Mouse (Mus musculus) olfactory bulb, adult 2 months (tissue): ENCODE results near the gene Kmt2a. TPM values are rescaled to one million over a fixed set of nuclear protein-coding genes. Genes with fewer than 3 reads are reported as not detected.
A peak's percentile ranks its signal among the peaks of the same experiment; 100 is the strongest.

Experiments used
- H3K27ac ChIP-seq: fragments of 200-500 bp; 2 replicates; pipeline ENCODE4 v1.5.1; 2012; ENCODE audit warnings: low read depth, low read length; ENCODE audit not compliant: insufficient read depth
- H3K4me1 ChIP-seq: fragments of 200-500 bp; 2 replicates; pipeline ENCODE4 v1.6.1; 2012; ENCODE audit warnings: low read length; ENCODE audit not compliant: control insufficient read depth, insufficient read depth
- H3K4me3 ChIP-seq: fragments of 200-500 bp; 2 replicates; pipeline ENCODE4 v1.5.1; 2012; ENCODE audit warnings: mild to moderate bottlenecking, low read depth, low read length, moderate library complexity; ENCODE audit not compliant: insufficient read depth
- CTCF ChIP-seq: fragments of 200-500 bp; IDR thresholded peaks from 2 replicates; pipeline ENCODE4 v1.5.1; 2012; ENCODE audit warnings: low read depth, mild to moderate bottlenecking, low read length, moderate library complexity; ENCODE audit not compliant: insufficient read depth
- POLR2A ChIP-seq: fragments of 200-500 bp; IDR thresholded peaks from 2 replicates; pipeline ENCODE4 v1.6.1; 2012; ENCODE audit warnings: mild to moderate bottlenecking, low read depth, low read length, moderate library complexity; ENCODE audit not compliant: insufficient read depth
- WGBS: fragments of 180-500 bp; shearing (Covaris S2); methylation state at CpG from one replicate; pipeline ENCODE4 v1.1.7; 2018; 5-methylcytosine and 5-hydroxymethylcytosine counted together
- polyA plus RNA-seq: library from polyadenylated mRNA; stranded (reverse); fragments of >200 nt; gene quantifications from 2 replicates; pipeline ENCODE4 v1.2.4, GENCODE M21; 2012; ENCODE audit warnings: low replicate concordance; ENCODE audit not compliant: missing spikeins, insufficient read depth, insufficient read length

The Kmt2a gene
- polyA plus RNA-seq, result 83.9 and 320 TPM in 2 replicates

GRCm38 (mm10) chr9:44881221-44881871 lies at the start of gene Kmt2a:
Gene Kmt2a (minus strand): TSS chr9:44881296.
- Histone ChIP-seq H3K4me1 (peaks cover 13% of the 10 kb centered on the region), H3K27ac (peak within 1 kb of the TSS; percentile 93), H3K4me3 (peak within 1 kb of the TSS; percentile 94)
- TF ChIP-seq POLR2A (peak; percentile 63), CTCF (no peak)
- under 1% methylated on average over 69 of the region's 71 CpGs for WGBS

- Histone ChIP-seq H3K4me3 (no peak overlapping the region), H3K27ac (no peak overlapping the region; the same call in 1 of the 2 replicates), H3K4me1 (no peaks in the 10 kb centered on the region)
- TF ChIP-seq POLR2A, result no peak
- no peak for TF ChIP-seq CTCF
- 61% methylated on average over 2 of the region's 2 CpGs for WGBS
Observed at GRCm38 (mm10) chr9:44921543-44921942, 40.4 kb upstream of the Kmt2a start.

GRCm38 (mm10) chr9:44921123-44921468 lies 40.0 kb upstream of the Kmt2a start:
- no peak for TF ChIP-seq POLR2A
- no peak for TF ChIP-seq CTCF
- Histone ChIP-seq H3K27ac (peak overlapping the region; percentile 99), H3K4me3 (peak overlapping the region; percentile 29), H3K4me1 (no peaks in the 10 kb centered on the region)
- 0% methylated on average over 8 of the region's 8 CpGs for WGBS

GRCm38 (mm10) chr9:44920374-44921122 lies 39.5 kb upstream of the Kmt2a start, which contains the start of gene Atp5l:
Gene Atp5l (minus strand): TSS chr9:44920742.
- TF ChIP-seq CTCF (0 out of 2 replicates have a peak, but pooled peaks have one; percentile 8), POLR2A (peak; percentile 63)
- under 1% methylated on average over 48 of the region's 48 CpGs for WGBS
- Histone ChIP-seq H3K4me3 (peak within 1 kb of the TSS; percentile 92), H3K27ac (peak within 1 kb of the TSS; percentile 99), H3K4me1 (no peaks in the 10 kb centered on the region)

- TF ChIP-seq CTCF (no peak), POLR2A (no peak)
- Histone ChIP-seq H3K27ac (no peak overlapping the region), H3K4me3 (peak overlapping the region; percentile 92), H3K4me1 (no peaks in the 10 kb centered on the region)
- 26% methylated on average over 2 of the region's 2 CpGs for WGBS
Observed at GRCm38 (mm10) chr9:44919606-44920005, 38.5 kb upstream of the Kmt2a start.

GRCm38 (mm10) chr9:44916196-44916595 lies 35.1 kb upstream of the Kmt2a start:
- no peak for TF ChIP-seq POLR2A
- TF ChIP-seq CTCF, result no peak
- no peaks in the 10 kb centered on the region for H3K4me1 ChIP-seq
- 16% methylated on average over 1 of the region's 1 CpGs for WGBS

GRCm38 (mm10) chr9:44914706-44915105 lies 33.6 kb upstream of the Kmt2a start:
- Histone ChIP-seq H3K27ac (no peak overlapping the region), H3K4me1 (no peaks in the 10 kb centered on the region), H3K4me3 (no peak overlapping the region)
- TF ChIP-seq POLR2A (no peak), CTCF (no peak)
- 11% methylated on average over 4 of the region's 4 CpGs for WGBS

More at GRCm38 (mm10) chr9:44916196-44916595, 35.1 kb upstream of the Kmt2a start:
- Histone ChIP-seq H3K4me3 (no peak overlapping the region), H3K27ac (no peak overlapping the region)

- Histone ChIP-seq H3K4me3 (no peak overlapping the region), H3K27ac (no peak overlapping the region), H3K4me1 (peaks cover 8% of the 10 kb centered on the region)
- TF ChIP-seq CTCF (no peak), POLR2A (no peak)
- WGBS, result 49% methylated on average over 4 of the region's 4 CpGs
Observed at GRCm38 (mm10) chr9:44911365-44911764, 30.3 kb upstream of the Kmt2a start.

GRCm38 (mm10) chr9:44905620-44906019 lies 24.5 kb upstream of the Kmt2a start:
- TF ChIP-seq CTCF (no peak), POLR2A (no peak)
- 15% methylated on average over 4 of the region's 4 CpGs for WGBS
- H3K27ac ChIP-seq, result peak overlapping the region; percentile 94
- H3K4me1 ChIP-seq, result peaks cover 27% of the 10 kb centered on the region
- no peak overlapping the region for H3K4me3 ChIP-seq
